Mouse (Mus musculus) erythroblast, embryonic 14.5 days (primary cell): ENCODE data around the gene Tcea2.

ENCODE experiments used
- GATA1 ChIP-seq: IDR thresholded peaks from 2 replicates; pipeline ENCODE4 v1.6.1; 2012; ENCODE audit warnings: low read length, inconsistent platforms, mixed read lengths
- TAL1 ChIP-seq: IDR thresholded peaks from 3 replicates; pipeline ENCODE4 v1.6.1; 2012; ENCODE audit warnings: low read length, inconsistent platforms, mixed read lengths

- TF ChIP-seq GATA1: no peak
- no peak for TF ChIP-seq TAL1
Measured at GRCm38 (mm10) chr2:181693339-181694280, 13.5 kb downstream of the Tcea2 start, which contains the start of gene Rgs19.
